Mouse (Mus musculus): ENCODE data around the gene Gm20388. TPM values are rescaled to one million over a fixed set of nuclear protein-coding genes. Genes with fewer than 3 reads are reported as not detected.

Gene Gm20388
- total RNA-seq, 2 experiments from 2014 or later, result 12.7 TPM; not detected in 1

DNA sequence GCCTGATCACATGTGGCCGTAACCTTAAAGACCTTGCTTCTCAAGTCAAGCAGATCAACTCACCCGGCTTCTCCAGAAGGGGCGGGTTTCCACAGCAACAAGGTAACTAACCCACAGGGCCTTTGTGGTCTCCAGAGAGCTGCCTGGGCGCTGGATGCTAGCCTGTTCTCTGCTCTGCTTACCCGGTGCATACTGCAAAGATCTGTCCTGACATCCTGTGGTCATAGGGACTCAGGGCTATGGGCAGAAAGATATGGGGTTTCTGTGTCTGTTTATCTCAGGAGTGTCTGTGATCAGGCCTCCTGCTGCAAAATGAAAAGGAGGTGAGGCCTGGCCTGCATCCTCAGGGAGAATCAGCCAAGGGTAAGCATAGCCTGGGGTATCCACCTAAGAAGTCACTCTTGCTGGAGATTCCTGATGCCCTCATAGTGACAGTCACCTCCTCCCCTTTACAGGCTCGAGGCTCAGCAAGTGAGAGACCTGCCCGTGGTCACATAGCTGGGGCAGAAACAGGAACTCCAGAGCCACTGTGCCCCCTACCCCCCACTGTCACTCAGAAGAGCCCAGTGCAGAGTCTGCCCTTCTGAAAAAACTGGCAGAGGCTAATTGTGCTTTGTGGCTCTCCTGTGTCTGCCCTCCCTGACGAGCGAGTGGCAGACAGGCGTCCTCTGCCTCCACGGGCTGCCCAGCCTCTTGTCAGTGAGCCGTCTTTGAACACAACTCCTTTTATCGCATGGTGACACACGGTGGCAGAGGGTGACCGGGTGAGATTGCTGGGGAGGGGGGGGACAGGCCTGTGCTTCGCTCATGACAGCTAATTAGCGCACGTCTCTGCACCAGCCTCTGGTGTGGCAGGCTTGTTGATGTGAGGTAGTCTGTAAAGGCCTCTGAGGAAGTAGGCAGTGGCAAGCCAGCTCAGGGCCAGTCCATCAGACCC lies 383.0 kb downstream of the Gm20388 start:
- no peak for DNase-seq

GRCm38 (mm10) chr8:120294982-120295870 lies 384.6 kb downstream of the Gm20388 start:
- no peak for DNase-seq

- DNase-seq, result no peak
Measured at GRCm38 (mm10) chr8:120297000-120297399, 386.4 kb downstream of the Gm20388 start.

DNA sequence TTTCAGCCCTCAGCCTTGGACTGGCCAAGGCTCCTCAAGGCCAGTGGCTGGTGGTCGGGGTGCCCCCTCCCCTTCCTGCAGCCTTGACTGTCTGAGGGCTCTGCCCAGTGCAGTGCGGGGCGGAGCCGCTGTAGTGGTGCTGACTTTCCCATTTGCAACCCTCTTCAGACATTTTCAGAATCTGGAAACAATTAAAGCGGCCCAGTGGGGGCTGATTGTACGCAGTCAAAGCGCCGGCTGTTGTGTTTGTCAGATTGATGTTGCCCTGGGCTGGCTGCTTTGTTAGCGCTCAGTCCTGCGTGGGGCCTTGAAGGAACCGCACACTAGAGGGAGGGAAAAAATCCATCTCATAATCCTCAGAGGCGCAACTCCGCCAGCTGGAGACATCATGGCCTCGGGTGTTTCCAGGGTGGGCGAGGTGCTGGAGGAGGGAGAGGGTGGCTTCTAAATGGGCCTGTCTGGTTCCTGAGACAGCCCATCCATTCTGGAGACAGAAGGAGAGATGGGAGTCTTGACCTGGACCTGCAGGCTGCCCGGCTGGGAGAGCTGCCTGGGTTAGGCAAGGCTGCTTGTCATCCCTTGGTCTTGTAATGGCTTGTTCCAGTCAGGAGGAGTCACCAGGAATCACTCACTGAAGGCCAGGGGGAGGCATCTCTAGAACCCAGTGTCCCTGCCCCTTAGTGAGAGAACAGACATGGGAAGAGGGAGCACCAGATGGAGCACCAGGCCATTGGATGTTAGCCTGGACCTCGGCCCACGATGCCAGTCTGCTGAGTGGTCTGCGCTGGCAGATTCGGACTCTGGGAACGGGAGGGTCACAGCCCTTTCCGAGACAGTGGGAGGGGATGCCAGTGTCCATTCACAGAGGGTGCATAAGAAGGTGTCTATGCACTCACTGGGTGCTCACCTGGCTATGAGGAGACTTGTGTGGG lies 388.2 kb downstream of the Gm20388 start:
- no peak for DNase-seq

DNA sequence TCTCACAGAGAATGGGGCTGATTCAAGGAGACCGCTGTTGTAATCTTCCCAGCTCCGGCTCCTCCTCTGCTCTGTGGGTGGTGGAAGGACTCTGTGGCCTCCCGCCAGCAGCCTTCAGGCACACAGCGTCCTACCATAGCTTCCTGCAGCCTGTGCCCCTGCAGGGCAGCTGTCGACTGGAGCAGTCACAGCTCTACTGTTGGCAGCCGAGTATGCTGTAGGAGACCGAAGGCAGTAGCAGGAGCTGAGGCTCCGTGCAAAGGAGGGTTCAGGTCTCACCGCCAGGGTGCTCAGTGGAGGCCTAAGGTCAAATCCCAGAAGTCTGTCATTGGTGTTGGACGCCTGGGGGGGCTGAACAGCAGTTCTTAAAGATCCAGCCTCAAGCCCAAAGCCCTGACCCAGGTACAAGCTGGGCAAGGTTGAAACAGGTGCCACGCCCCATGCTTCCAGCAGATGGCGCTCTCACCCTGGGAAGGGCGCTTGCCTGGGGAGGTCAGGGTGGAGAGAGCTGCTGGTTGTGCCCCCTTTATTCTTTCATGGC lies 390.0 kb downstream of the Gm20388 start:
- peak; percentile 78 to 80 for DNase-seq

GRCm38 (mm10) chr8:120302941-120303675 lies 392.5 kb downstream of the Gm20388 start:
- no peak for DNase-seq

GRCm38 (mm10) chr8:120304097-120304496 lies 393.5 kb downstream of the Gm20388 start:
- no peak for DNase-seq

DNA sequence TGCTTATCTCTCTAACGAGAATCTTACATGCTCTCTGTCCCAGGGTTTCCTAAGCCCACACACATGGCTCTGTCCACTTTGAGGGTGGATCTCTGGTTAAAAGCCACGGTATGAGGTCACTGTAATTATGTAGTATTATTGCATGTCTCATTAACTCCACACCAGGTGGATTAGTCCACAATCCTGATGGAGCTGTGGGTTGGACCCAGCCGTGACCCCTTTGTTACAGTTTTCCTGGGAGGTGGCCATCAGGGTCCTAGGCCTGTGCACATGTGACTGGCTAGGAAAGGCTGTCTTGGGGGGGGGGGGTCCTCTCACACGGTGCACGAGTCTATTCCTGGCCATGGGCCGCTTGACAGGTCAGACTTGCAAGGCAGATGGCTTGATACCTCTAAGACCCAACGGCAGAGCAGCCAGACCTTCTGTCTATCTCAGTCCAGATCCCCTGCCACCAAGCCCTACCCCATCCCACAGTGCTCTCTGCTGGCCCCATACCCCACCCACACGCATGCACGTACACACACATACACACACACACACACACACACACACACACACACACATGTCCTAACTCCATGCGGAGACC lies 395.3 kb downstream of the Gm20388 start:
- no peak for DNase-seq

GRCm38 (mm10) chr8:120307103-120307502 lies 396.5 kb downstream of the Gm20388 start:
- no peak for DNase-seq

- no peak for DNase-seq
Measured at GRCm38 (mm10) chr8:120307528-120307927, 396.9 kb downstream of the Gm20388 start.

GRCm38 (mm10) chr8:120308131-120308530 lies 397.5 kb downstream of the Gm20388 start:
- DNase-seq, result no peak

GRCm38 (mm10) chr8:120308553-120308952 lies 397.9 kb downstream of the Gm20388 start:
- no peak for DNase-seq

GRCm38 (mm10) chr8:120309326-120309725 lies 398.7 kb downstream of the Gm20388 start:
- peak; percentile 68 to 76 for DNase-seq

GRCm38 (mm10) chr8:120310063-120310462 lies 399.4 kb downstream of the Gm20388 start:
- DNase-seq, result no peak

- no peak for DNase-seq
Measured at GRCm38 (mm10) chr8:120312452-120312851, 401.8 kb downstream of the Gm20388 start.

- DNase-seq, result no peak
Measured at GRCm38 (mm10) chr8:120313674-120314073, 403.0 kb downstream of the Gm20388 start.

- no peak for DNase-seq
Measured at GRCm38 (mm10) chr8:120314932-120315331, 404.3 kb downstream of the Gm20388 start.

DNA sequence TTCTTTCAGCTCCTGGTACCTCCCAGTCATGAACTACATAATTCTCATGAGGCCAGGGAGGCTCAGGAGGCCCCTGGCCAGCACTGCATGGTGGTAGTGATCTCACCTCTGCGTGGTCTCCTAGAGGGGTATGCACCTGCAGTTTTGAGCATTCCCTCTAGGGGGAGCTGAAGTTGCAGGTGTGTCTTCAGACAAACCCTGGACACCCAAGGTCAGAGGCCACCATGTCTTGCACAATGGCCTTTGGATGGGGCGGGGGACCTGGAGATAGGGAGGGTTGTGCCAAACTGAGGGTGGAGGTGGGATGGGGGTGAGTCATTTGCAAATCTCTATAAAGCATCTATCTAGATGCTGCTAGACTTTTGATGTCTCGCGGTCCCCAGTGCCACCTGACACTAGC lies 405.0 kb downstream of the Gm20388 start:
- no peak for DNase-seq

DNA sequence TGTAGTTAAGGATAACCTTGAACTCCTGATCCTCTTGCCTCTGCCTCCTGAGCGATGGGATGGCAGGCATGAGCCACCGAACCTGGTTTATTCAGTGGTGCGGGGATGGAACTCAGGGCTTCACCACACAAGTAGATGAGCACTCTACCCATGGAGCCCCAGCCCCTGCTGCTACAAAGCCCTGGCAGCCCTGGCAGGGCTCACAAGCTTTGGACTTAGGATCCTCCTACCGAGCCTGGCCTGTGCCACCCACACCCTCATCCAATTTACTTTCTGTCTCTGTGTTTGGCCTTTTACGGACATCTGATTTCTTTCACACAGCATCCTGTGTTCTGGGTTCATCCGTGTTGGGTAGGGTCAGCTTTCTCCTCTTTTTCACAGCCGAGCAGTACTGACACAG lies 406.1 kb downstream of the Gm20388 start:
- DNase-seq, result no peak

DNA sequence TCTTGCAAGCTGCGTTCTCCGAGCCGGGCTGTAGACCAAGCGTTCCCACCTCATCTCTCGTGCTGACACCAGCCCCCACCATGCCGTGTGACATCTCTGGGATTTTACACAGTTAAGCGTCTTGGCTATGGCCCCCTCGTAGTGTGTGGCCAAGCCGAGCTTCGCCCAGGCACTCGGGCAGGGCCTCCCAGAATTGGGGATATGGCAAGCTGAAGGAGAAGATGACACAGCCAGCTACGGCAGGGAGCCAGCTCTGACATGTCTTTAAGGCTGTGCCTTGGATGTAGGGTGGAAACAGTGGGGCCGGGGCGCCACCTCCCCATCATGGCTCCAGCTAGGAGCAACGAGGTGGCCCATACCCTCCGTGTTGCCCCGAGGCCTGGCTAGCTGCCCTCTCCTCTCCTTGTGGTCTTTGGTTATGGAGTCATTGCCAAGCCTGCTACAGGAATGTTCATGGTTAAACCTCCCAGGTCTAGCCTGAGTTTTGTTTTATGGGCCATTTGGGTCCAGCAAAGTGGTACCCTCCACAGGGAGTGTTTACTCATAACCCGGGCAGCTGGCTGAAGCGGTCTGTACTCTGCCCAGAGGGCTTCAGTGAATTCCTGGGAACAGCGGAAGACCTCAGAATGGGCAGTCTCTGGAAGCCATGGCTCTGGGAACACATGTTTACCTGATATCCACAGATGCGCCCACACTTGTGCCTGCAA lies 406.6 kb downstream of the Gm20388 start:
- DNase-seq, result no peak
